Mouse (Mus musculus) kidney, embryonic 14.5 days (tissue): Measurements from ENCODE around the gene Rasgrf2. TPM values are rescaled to one million over a fixed set of nuclear protein-coding genes. Genes with fewer than 3 reads are reported as not detected.

ENCODE experiments used
- ATAC-seq: fragments of 200-750 bp; cut with Nextera tagmentation; 2 replicates; pipeline ENCODE4 v1.8.0; 2017; ENCODE audit warnings: moderate number of reproducible peaks, mild to moderate bottlenecking, moderate TSS enrichment, moderate library complexity; ENCODE audit not compliant: low FRiP score, low TSS enrichment
- H3K27ac ChIP-seq: fragments of 300-500 bp; sonication (generic); 2 replicates; pipeline ENCODE4 v1.5.1; 2014; ENCODE audit warnings: low read depth, mild to moderate bottlenecking, low read length, moderate library complexity, mixed read lengths
- H3K27me3 ChIP-seq: fragments of 300-500 bp; sonication (generic); 2 replicates; pipeline ENCODE4 v1.6.1; 2014; ENCODE audit warnings: mild to moderate bottlenecking, low read length; ENCODE audit not compliant: control insufficient read depth, insufficient read depth
- H3K36me3 ChIP-seq: fragments of 300-500 bp; sonication (generic); 2 replicates; pipeline ENCODE4 v1.6.1; 2014; ENCODE audit warnings: low read length, mixed read lengths; ENCODE audit not compliant: control insufficient read depth, insufficient read depth
- H3K4me1 ChIP-seq: fragments of 300-500 bp; sonication (generic); 2 replicates; pipeline ENCODE4 v1.6.1; 2014; ENCODE audit warnings: low read length, mixed read lengths; ENCODE audit not compliant: control insufficient read depth, insufficient read depth
- H3K4me2 ChIP-seq: fragments of 300-500 bp; sonication (generic); replicated peaks from 2 replicates; pipeline ENCODE4 v1.6.1; 2014; ENCODE audit warnings: low read depth, mild to moderate bottlenecking, low read length
- H3K4me3 ChIP-seq: fragments of 300-500 bp; sonication (generic); 2 replicates; pipeline ENCODE4 v1.5.1; 2014; ENCODE audit warnings: mild to moderate bottlenecking, low read length
- H3K9ac ChIP-seq: fragments of 300-500 bp; sonication (generic); 2 replicates; pipeline ENCODE4 v1.6.1; 2014; ENCODE audit warnings: low read depth, mild to moderate bottlenecking, low read length, moderate library complexity
- H3K9me3 ChIP-seq: fragments of 300-500 bp; sonication (generic); 2 replicates; pipeline ENCODE4 v1.6.1; 2016; ENCODE audit warnings: low read length; ENCODE audit not compliant: control insufficient read depth
- WGBS: fragments of 180-500 bp; shearing (Covaris S2); extraction: QIAGEN DNeasy Blood & Tissue Kit; methylation state at CpG from one replicate; pipeline ENCODE4 v1.1.7; 2014; 5-methylcytosine and 5-hydroxymethylcytosine counted together
- polyA plus RNA-seq: library from polyadenylated mRNA; unstranded; fragments of >200 nt; fragmentation: Nextera tagmentation; extraction: Ambion mirVana; gene quantifications from 2 replicates; pipeline ENCODE4 v1.2.1, GENCODE M21; 2014

Rasgrf2 gene
- polyA plus RNA-seq, 1 experiment from 2014 or later: 1.5 TPM

DNA sequence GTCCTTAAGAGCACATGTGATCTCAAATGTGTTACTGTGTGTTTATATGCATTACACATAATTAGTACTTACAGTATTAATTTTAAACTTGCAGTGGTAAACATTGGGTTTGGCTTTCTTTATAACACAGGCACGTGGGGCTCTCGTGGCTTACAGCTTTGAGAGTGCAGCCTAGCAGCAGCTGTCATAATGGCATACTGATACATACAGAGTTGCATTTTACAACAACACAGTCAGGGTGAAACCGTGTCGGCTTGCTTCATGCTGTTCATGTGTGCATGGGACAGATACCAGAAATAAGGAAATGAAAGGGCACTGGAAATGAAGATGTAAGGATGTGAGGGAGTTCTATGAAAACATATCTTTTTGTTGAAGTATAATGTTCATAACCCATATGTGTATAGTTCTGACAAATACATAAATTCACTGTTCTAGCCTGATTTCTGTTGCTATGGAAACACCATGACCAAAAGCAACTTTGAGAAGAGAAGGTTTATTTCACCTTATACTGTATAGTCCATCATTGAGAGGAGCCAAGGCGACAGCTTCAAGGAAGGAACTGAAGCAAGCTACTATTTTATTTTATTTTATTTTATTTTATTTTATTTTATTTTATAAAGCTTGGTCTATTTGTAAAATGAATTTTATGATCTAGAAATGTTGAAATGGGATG, 246.6 kb downstream of the Rasgrf2 start:
- Histone ChIP-seq H3K9ac (no peak overlapping the region), H3K4me1 (no peaks in the 10 kb centered on the region), H3K27me3 (no peaks in the 10 kb centered on the region), H3K4me3 (no peak overlapping the region), H3K27ac (no peak overlapping the region), H3K4me2 (no peak overlapping the region), H3K9me3 (no peaks in the 10 kb centered on the region), H3K36me3 (no peaks in the 10 kb centered on the region)
- 86% methylated on average over 5 of the region's 5 CpGs for WGBS
- ATAC-seq: no peak

DNA sequence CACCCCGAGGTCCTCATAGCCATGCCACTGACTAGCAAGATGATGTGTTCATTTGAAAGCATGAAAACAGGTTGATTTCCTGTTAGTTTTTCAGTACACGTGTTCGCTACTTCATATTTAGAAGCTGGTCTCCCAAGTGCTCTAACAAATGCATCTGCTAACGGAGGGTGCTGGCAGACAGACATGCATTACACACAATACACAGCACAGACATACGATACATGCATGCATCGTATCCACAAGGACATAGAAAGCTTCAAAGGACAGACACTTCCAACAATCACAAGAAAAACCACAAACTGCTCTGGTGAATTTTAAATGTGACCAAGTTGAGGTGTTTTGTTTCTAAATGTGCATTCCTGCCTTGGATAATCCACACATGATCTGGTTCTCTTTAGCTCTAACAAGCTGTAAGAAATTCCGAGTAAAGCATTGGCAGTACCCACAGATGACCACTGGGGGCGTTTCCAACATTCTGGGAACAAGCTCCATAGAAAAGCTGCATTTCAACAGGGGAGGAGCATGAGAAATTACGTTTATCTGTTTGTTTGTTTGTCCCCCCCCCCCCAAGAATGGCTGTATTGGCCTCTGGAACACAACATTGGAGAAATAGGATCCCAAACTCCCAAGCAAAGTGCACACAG, 249.5 kb downstream of the Rasgrf2 start:
- no peak overlapping the region for H3K9ac ChIP-seq
- no peak overlapping the region for H3K4me2 ChIP-seq
- WGBS: 64% methylated on average over 9 of the region's 9 CpGs
- H3K36me3 ChIP-seq: no peaks in the 10 kb centered on the region
- ATAC-seq: no peak
- no peak overlapping the region for H3K27ac ChIP-seq
- H3K4me1 ChIP-seq: no peaks in the 10 kb centered on the region
- no peak overlapping the region for H3K4me3 ChIP-seq
- no peaks in the 10 kb centered on the region for H3K27me3 ChIP-seq
- H3K9me3 ChIP-seq: no peaks in the 10 kb centered on the region

DNA sequence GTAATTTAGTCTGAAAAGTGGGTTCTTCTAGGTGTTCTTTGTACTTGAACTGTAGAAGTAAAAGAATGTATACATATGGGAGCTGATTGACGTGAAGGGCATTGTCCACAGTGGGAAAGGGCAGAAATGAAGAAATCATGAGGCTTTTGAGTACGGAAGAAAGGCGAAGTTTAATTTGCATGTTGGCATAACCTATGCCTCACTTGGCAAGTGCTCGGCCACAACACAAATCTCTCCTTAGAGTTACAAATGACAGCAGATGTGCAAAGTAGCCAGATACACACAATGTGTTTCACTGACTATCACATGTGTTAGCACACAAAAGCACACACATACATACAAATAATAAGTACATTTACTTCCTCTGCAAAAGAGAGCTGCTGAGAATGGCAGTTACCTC, 251.2 kb downstream of the Rasgrf2 start:
- no peaks in the 10 kb centered on the region for H3K4me1 ChIP-seq
- WGBS: 87% methylated on average over 4 of the region's 4 CpGs
- no peaks in the 10 kb centered on the region for H3K36me3 ChIP-seq
- no peak overlapping the region for H3K27ac ChIP-seq
- no peaks in the 10 kb centered on the region for H3K9me3 ChIP-seq
- H3K27me3 ChIP-seq: no peaks in the 10 kb centered on the region
- no peak for ATAC-seq
- no peak overlapping the region for H3K9ac ChIP-seq
- H3K4me3 ChIP-seq: no peak overlapping the region
- no peak overlapping the region for H3K4me2 ChIP-seq

- Histone ChIP-seq H3K27me3 (no peaks in the 10 kb centered on the region), H3K4me1 (no peaks in the 10 kb centered on the region), H3K9ac (no peak overlapping the region), H3K4me2 (no peak overlapping the region), H3K4me3 (no peak overlapping the region), H3K9me3 (no peaks in the 10 kb centered on the region), H3K36me3 (no peaks in the 10 kb centered on the region), H3K27ac (no peak overlapping the region)
- WGBS: 72% methylated on average over 3 of the region's 3 CpGs
- no peak for ATAC-seq
Observed at GRCm38 (mm10) chr13:91877996-91878395, 253.5 kb downstream of the Rasgrf2 start.

GRCm38 (mm10) chr13:91877350-91877749, 254.1 kb downstream of the Rasgrf2 start:
- WGBS: 80% methylated on average over 10 of the region's 10 CpGs
- no peak for ATAC-seq
- Histone ChIP-seq H3K4me1 (no peaks in the 10 kb centered on the region), H3K4me2 (no peak overlapping the region), H3K36me3 (no peaks in the 10 kb centered on the region), H3K4me3 (no peak overlapping the region), H3K9me3 (no peaks in the 10 kb centered on the region), H3K27me3 (no peaks in the 10 kb centered on the region), H3K27ac (no peak overlapping the region), H3K9ac (no peak overlapping the region)

GRCm38 (mm10) chr13:91876741-91877349, 254.6 kb downstream of the Rasgrf2 start, which contains the start of gene Ckmt2:
Gene Ckmt2, minus strand, starts transcription at chr13:91876885.
- H3K9ac ChIP-seq: no peak within 1 kb of the TSS
- WGBS: 53% methylated on average over 5 of the region's 5 CpGs
- ATAC-seq: no peak
- no peak within 1 kb of the TSS for H3K27ac ChIP-seq
- H3K36me3 ChIP-seq: no peaks in the 10 kb centered on the region
- H3K9me3 ChIP-seq: no peaks in the 10 kb centered on the region
- H3K4me3 ChIP-seq: no peak within 1 kb of the TSS
- no peaks in the 10 kb centered on the region for H3K27me3 ChIP-seq
- H3K4me1 ChIP-seq: no peaks in the 10 kb centered on the region
- no peak within 1 kb of the TSS for H3K4me2 ChIP-seq

DNA sequence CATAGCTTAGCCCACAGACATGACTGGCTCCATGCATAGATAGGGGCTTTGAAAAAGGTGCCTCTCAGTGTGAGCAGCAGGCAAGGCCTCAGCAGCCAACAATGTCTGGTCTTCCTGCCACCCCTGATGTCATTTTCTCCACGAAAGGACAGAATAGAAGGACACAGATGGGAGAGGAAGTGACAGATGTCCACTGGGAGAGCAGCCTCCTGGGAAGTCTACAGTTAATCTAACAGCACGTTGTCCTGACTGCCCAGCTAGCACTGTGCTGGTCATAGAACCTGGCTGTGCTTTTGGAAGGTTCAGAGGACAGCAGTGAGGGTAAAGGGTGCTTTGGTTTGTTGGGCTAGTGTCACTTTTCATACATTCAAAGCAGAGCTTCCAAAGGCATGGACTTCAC, 255.9 kb downstream of the Rasgrf2 start:
- Histone ChIP-seq H3K4me2 (no peak overlapping the region), H3K27me3 (no peaks in the 10 kb centered on the region), H3K9ac (no peak overlapping the region), H3K9me3 (no peaks in the 10 kb centered on the region), H3K36me3 (no peaks in the 10 kb centered on the region), H3K4me1 (no peaks in the 10 kb centered on the region), H3K4me3 (no peak overlapping the region), H3K27ac (no peak overlapping the region)
- WGBS: 47% methylated on average over 2 of the region's 2 CpGs
- ATAC-seq: no peak

DNA sequence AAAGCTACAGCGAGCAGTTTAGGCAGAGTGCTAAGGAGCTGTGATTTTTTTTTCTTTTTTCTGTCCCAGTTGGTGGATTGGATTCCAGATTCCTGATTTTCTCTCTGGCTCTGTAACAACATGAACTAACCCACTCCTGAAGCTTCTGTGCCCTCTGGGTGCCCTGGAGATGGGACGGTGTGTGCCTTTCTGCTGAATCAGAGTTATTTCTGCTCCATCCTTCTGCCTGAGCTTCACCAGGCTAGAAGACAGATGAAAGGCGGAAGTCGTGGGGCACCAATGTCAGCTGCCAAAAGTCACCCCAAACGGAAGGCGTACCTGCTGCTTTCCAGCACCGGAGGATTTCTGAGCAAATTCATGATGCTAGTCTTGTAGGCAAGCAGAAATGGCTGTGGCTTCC, 256.9 kb downstream of the Rasgrf2 start:
- H3K4me3 ChIP-seq: no peak overlapping the region
- 79% methylated on average over 7 of the region's 7 CpGs for WGBS
- no peak for ATAC-seq
- no peaks in the 10 kb centered on the region for H3K9me3 ChIP-seq
- no peak overlapping the region for H3K27ac ChIP-seq
- no peak overlapping the region for H3K4me2 ChIP-seq
- no peaks in the 10 kb centered on the region; the same call in 1 of the 2 replicates for H3K27me3 ChIP-seq
- no peak overlapping the region for H3K9ac ChIP-seq
- H3K36me3 ChIP-seq: no peaks in the 10 kb centered on the region
- no peaks in the 10 kb centered on the region for H3K4me1 ChIP-seq

DNA sequence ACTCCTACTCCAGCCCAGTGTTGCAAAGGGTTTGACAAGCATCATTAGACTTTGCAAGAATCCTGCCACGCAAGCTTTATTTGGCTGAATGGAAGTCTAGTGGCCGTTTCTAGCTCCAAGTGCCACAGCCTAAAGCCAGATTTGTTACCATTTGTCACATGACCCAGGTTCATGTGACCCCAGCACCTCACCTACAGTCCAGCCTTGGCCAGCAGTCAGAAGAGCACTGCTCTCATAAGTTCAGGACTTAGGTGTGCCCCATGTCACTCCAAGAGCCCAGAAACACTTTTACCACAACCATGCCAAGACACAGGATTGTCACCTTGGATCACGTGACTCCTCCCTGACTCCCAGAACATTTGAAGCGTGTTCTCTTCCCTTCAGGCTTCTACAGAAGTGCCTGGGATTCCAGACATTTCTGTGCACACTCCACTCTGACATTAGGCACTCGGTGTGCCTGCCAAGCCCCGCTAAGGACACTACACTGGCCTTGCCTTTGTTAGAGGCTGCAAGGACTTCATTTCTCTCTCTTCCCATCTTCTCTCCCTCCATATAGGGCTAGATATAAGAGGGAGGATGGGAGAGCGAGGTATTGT, 257.6 kb downstream of the Rasgrf2 start:
- H3K27me3 ChIP-seq: no peaks in the 10 kb centered on the region; the same call in 1 of the 2 replicates
- H3K4me1 ChIP-seq: no peaks in the 10 kb centered on the region
- no peak overlapping the region for H3K9ac ChIP-seq
- H3K36me3 ChIP-seq: no peaks in the 10 kb centered on the region
- 70% methylated on average over 7 of the region's 7 CpGs for WGBS
- H3K4me3 ChIP-seq: no peak overlapping the region
- H3K4me2 ChIP-seq: no peak overlapping the region
- ATAC-seq: no peak
- H3K27ac ChIP-seq: no peak overlapping the region
- no peaks in the 10 kb centered on the region for H3K9me3 ChIP-seq
